Mouse (Mus musculus): ENCODE data around the gene Slc48a1.

Slc48a1 gene

DNA sequence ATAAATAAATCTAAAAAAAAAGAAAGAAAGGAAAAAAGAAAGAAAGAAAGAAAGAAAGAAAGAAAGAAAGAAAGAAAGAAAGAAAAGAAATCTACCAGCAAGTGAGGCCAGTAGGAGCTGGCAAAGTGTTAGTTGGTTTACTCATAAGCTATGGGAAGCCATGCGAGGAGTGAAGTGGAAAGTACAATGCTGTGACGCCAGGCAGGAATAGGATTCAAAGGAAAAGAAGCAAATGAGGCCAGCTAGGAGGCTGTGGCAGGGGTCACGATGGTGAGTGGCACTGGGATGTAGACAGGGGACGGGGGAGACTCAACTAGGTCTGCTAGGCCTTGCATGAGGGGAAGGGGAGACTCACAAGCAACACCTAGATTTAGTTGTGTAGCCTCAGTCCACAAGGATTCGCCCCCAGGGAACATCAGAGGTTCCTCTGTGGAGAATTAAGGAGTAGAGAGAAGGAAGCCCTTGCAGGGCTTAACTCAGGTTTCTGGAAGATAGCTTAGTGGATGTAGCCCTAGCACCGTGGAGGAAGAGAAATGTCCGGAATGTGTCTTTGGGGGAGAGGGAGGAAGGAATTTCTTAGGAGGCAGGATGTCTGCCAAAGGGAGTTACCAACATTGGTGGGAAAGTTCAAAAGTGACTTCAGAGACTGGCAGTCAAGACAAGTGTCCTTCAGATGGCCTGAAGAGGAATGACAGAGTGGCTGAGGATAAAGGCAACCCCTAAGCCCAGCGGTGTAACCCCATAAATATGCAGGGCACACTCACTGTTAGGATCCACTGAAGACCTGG is at the start of gene Slc48a1:
Slc48a1 (plus strand) TSS at position 210 of the 788 bp plus-strand sequence.
- peak; percentile 79 for DNase-seq (ENCODE audit: low read depth, low spot score)

DNA sequence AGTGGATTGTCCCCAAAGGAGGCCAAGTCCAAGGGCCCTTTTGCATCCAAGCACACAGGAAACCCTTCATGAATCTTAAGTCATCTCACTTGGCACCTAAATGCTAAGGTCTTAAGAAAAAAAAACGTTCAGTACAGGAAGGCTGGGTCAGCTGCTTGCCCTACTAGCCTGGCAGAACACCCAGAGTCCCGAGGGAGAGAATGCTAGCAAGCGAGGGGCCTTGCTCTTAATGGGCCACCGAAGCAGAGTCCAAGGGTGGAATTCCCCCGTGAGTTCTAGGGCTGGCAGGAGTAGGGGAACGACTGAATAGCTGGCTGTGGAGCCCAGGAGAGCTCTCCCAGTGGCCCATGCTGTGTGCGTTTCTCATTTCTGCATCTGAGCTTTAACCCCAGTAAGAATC is 49.5 kb upstream of the Slc48a1 start:
- DNase-seq (ENCODE audit: low read depth, low spot score), result no peak

DNA sequence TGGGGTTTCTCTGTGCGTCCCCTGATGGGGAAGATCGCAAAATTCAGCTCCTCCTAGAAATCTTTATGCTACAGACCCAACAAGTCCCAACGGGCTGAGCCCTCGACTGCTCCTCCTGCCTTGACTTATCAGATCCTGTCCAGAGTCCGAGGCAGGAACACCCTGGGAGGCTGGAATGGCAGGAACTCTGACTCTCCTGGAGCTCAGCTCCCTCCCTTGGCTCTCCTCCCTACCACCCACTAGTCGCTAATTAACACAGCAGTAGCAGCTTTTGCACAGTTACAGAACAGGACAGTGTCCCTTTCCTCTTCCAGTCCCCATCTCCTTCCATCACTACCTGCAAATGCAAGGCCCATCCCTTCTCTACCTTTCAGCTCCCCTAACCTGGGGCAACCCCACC is 48.0 kb upstream of the Slc48a1 start:
- DNase-seq (ENCODE audit: low read depth, low spot score), result no peak

DNA sequence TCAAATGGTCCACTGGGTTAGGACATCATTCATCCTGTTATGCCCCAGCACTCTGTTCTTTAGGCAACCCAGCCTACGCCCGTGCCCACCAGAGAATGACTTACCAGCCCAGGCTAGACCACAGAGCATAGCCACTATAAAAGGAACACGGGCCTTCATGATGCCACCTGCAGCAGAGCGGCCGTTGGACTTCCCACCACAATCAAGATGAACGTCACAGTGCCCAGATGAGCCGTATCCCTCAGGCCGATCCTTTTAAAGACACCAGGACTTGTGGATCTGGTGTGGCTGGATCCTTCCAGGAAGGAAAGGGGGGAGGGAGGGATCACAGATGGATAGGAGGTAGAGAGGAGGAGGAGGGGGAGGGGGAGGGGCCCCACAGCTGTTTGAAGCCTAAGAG is 47.2 kb upstream of the Slc48a1 start, which contains the start of gene Endou:
Endou (minus strand) TSS at position 229 of the 400 bp plus-strand sequence.
- DNase-seq (ENCODE audit: low read depth, low spot score), result no peak

DNA sequence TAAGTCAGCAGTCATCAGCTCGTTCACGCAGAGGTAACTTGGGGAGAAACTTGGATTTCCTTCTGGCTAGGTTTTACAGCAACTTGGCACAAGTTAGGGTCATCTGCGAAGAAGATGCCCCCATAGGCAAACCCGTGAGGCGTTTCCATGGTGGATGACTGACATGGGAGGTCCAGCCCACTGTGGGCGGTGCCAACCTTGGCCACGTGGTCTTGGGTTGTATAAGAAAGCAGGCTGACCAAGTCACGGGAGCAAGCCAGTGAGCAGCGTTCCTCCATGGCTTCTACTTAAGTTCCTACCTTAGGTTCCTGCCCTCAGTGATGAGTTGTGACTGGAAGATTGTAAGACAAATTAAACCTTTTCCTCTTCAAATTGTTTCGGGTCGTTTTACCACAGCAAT is 46.3 kb upstream of the Slc48a1 start:
- DNase-seq (ENCODE audit: low read depth, low spot score), result no peak

DNA sequence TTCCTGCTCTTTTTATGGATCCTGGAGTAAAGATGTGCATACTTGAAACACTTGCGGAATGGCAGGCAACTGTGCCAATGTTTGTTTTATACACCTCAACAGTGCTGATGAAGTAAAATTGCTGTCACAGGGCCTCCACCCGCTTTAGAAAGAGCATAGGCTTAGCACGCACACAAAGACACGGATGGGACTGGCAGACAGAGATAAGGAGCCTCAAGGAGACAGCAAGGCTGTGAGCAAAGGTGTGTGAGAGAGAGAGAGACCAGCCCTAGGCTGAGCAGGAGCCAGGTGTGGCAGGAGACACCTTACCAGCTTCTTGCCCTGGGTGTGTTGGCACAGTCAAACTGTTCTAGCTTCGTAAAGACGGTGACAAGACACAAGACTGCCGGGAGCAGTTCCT is 39.4 kb upstream of the Slc48a1 start:
- DNase-seq (ENCODE audit: low read depth, low spot score), result no peak

DNA sequence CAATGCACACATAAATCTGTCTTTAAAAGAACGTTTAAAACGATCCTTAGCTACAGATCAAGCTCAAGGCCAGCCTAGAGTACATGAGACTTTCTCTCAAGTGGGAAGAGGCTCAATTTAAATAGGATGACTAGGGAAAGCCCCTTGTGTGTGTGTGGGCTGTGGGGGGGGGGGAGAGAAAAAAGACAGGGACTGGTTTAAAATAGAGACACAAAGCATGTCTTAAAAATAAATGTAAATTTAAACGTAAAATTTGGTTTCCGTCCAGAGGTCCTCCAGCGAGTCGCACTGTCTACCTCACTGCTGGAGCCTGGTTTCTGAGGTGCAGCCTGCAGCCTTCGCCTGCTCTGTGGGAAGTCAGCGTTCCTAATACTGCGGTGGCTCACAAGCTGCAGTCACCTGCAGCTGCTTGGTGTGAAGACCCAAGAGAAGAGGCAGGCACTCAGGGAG is 38.0 kb upstream of the Slc48a1 start:
- no peak for DNase-seq (ENCODE audit: low read depth, low spot score)

DNA sequence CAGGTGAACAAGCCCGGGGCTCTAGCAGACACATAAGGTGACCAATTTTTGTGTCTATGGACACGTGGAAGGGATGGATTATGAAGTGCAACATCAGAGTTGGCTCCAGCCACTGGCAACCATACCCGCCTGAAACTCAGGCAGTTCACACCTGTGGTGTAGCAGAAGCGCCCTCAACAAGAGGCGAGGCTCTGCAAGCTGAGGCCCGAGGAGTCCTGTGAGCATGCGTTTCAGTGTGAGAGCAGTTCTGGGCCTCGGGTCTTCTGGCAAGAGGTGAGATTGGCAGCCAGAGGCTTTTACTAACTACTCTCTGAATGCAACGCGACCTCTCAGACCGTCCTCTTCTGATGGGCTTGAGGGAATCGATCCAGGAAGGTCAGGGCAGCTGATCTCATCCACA is 36.7 kb upstream of the Slc48a1 start:
- DNase-seq (ENCODE audit: low read depth, low spot score), result no peak

DNA sequence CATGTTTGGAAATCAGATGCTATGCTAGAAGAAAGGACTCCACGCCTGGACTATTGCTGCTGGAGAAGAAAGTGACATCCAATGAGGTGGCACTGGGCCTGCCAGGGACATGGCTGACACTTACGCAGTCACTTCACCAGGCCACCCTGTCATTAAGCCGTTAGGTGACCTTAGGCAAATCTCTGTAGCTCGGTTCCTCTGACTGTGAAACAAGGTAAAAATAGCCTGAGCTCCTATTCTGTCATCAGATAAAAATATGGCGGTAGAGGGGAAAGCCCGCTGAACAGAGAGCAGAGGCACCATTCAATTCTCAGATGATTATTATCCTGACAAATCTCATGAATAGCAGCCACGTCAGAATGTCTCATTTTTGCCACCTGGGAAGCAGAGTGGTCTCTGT is 36.2 kb upstream of the Slc48a1 start:
- DNase-seq (ENCODE audit: low read depth, low spot score), result no peak

DNA sequence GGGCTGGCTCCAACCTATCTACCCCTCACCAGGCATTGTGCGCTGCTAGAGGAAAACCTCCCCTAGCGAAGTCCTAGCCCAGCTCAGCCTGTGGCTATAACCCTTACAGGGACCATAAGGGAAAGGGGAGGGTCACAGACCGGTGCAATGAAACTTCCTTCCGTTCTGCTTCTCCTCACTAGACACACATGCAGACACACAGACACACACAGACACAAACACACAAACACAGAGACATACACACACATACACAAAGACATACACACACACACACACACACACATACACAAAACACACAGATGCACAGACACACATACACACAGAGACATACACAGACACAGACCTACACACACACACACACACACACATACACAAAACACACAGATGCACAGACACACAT is 35.7 kb upstream of the Slc48a1 start:
- no peak for DNase-seq (ENCODE audit: low read depth, low spot score)

DNA sequence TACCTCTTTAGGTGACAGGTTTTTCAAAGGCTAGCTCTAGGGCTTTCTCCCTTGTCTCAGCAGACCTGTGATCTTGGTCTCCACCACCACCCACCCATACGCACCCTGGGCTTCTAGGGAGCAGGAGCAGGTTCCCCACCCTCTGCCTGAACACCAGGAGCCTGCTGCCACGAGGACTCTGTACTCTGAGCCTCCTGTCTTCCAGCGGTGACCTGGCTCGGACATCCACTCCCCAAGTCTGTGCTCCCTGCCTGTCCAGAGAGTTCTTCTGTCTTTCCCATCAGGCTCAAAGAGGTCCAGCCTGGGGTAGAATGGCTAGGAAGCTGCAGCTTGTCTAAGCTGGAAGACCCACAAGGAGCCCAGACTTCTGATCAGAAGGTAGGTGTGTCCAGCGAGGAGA is 35.1 kb upstream of the Slc48a1 start:
- no peak for DNase-seq (ENCODE audit: low read depth, low spot score)

DNA sequence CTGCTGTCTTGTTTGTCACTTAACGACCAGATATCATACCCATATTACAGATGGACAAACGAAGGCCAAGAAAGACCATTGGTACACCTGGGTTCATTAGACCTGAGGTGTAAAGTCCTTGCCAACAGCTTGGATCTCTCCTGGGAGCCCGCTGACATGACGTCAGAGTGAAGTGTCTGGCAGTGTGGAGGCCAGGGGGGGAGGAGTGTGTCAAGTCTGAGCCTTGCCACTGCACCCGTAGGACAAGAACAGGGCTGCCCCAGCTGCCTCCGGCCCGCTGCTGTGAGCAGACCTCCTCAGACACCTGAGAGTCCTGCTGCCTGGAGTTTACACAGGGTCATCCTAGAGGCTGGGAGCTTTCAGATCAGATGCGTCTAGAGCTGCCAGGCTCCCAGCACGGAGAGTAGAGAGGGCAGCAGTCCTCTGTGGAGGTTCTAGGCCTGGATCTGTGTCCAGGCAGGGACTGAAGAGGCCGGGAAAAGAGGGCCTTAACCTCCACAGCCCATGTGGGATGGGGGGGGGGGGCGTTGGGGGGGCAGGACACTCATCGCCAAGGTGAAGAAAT is 34.3 kb upstream of the Slc48a1 start:
- DNase-seq (ENCODE audit: low read depth, low spot score), result no peak

DNA sequence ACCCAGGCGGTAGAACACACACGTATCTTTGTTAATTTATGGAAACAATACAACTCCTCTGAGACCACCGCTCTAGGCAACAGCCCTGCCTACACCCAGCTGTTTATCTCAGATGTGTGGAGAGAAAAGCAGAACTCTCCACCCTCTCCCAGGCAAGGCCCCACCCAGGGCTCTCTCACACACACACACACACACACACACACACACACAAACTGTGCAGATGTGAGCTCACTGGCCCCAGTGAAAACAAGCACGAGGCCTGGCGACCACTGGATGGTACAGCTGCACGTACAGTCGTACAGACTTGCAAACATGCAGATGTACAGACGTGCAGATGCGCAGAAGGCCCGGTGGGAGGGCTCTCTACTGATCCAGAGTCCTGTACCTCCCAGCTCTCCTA is 33.4 kb upstream of the Slc48a1 start:
- DNase-seq (ENCODE audit: low read depth, low spot score), result no peak

DNA sequence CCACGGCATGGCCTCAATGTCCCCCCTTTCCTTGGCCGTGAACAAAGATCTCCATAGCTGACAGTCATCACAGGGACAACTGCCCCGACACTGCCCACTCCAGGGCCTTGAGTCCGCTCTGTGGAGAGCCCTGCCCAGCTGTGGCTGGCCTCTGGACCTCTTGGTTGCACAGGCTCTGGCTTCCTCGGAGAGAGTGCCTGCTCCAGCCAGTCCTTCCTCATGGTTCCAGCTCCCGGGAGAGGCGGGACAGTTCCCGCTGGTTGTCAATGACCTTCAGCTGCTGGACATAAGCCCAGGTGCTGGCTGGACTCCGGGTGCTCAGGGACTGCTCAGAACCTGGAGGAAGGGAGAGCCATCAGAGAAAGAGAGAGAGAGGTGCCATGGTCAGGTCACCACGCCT is 33.0 kb upstream of the Slc48a1 start:
- DNase-seq (ENCODE audit: low read depth, low spot score), result no peak

DNA sequence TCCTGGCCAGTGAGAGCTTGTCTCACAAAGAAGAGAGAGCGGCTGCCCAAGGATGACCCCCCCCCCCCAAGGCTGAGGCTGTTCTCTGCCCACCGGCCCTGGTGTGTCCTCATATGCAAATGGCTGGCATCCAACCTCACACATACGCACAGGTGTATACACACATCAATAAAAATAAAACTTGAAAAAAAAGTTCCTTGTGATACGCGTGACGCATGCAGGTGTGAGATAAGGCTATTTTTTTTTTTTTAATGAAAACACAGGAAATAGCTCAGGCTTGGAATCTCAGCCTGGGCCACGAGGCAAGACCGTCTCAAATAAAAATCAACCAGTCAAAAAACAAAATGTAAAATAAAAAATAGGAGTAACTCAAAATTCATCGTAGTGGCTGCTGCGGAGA is 32.0 kb upstream of the Slc48a1 start:
- DNase-seq (ENCODE audit: low read depth, low spot score), result no peak

DNA sequence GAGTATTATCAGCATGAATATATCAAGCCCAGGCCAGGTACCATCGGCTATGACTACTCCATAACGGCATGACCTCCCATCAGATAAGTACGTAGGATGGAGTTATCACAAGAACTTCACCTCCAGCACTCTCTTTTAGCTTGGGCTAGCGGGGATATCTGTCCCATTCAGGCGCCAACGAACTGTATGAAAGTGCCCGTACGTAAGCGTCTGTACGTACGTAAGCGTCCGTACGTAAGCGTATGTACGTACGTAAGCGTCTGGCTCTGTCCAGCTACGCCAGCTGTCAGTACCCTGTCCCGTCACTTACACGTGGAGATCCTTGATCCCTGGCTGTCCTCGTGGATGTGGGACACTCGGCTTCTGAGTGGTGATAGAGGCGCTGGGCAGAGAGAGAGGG is 31.6 kb upstream of the Slc48a1 start:
- no peak for DNase-seq (ENCODE audit: low read depth, low spot score)

DNA sequence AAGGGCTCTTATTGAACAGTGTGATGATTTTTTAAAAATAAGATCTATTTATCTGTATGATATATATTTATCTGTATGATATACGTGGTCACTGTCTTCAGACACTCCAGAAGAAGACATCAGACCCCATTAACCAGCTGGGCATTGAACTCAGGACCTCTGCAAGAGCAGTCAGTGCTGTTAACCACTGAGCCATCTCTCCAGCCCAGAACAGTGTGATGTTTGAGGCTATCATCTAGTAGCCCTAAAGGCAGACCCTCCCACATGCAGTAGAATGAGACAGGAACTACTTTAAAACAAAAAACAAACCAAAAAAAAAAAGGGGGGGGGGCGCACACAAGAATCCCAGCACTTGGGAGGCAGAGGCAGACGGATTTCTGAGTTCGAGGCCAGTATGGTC is 30.8 kb upstream of the Slc48a1 start:
- no peak for DNase-seq (ENCODE audit: low read depth, low spot score)

DNA sequence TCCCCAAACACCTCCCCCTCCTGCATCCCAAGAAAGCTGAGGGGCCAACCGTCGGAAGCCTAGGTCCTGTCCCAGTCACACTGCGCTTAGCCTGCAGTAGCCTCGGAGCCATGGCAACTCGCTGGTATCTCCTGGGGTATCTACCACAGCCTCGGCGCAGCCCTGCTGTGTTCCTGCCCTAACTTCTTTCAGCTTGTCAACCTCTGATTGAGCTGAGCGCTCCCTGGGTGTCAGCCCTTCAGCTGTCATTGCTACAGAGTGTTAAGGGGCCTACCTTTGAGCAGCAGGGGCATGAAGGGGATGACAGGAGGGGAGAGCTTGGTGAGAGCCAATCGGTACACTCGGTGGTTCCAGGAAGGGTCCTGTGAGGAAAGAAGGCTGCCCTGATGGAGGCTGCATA is 30.0 kb upstream of the Slc48a1 start:
- no peak for DNase-seq (ENCODE audit: low read depth, low spot score)

DNA sequence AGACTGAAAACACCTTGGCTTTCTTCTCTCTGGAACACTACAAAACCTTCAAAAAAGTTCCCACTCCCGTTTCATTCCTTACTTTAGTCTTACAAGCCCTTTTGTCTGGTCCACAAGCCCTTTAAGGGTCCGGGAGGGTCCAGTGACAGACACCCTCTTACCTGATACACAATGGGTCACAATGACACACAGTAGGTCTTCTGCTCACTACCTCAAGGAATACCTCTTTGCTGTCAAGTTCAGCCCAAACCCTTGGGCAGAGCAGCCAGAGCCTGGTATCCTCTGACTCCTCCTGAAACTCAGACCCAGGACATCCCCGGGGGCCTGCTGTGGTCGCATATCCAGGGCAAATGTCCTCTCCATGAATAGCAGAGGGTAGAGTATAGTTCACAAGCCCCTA is 29.4 kb upstream of the Slc48a1 start:
- DNase-seq (ENCODE audit: low read depth, low spot score), result no peak

DNA sequence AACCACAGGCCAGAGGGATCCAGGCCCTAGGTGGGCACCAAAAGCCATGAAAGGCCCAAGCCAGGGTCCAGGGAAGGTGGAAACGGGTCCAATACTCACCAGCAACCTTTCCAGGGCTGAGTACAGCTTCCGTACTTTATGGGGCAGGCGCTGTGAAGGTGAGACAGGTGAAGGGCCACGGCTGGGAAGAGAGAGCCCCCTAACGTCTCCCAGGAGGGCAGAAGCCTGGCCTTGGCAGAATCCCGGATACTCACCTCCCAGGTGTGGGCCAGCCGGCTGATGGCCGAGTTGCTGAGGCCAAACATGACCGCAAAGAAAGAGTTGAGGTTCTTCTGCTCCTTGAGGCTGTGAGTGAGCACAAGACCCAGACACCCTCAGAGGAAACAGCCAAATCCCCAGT is 28.9 kb upstream of the Slc48a1 start:
- no peak for DNase-seq (ENCODE audit: low read depth, low spot score)

DNA sequence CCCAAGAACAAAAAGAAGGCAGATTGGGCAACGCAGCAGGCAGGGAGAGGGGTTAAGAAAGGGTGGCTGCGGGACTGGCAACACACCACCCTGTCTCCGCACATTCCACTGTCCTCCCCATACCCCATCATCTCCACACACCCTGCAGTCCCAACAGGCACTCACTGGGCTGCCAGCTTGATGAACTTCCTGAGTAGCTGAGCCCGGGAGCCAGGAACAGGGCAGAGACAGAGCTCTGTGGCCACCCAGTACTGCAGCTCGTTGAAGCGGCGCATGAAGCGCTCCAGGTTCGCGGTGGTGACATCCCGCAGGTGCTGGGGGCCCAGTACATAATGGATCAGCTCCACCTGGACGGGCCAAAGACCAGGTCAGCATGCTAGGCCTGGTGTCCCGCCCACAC is 28.5 kb upstream of the Slc48a1 start:
- no peak for DNase-seq (ENCODE audit: low read depth, low spot score)

DNA sequence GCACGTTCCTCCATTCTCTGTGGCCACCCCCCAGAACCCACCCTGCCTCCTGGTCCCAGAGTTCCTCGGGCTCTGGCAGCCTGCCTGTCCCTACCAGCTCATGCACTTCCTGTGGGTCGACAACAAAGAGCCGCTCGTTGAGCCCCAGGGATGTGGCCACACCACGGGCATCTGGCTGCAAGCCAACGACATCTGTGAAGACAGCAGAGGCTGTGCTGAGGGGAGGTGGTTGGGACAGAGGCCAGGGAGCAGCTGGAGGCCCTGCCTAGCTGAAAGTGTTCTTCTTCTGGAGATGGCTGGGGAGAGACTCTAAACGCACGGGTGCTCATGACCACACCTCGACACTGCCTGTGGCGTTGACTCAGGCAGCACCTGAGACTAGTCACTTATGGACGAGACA is 27.6 kb upstream of the Slc48a1 start:
- DNase-seq (ENCODE audit: low read depth, low spot score), result peak; percentile 97

DNA sequence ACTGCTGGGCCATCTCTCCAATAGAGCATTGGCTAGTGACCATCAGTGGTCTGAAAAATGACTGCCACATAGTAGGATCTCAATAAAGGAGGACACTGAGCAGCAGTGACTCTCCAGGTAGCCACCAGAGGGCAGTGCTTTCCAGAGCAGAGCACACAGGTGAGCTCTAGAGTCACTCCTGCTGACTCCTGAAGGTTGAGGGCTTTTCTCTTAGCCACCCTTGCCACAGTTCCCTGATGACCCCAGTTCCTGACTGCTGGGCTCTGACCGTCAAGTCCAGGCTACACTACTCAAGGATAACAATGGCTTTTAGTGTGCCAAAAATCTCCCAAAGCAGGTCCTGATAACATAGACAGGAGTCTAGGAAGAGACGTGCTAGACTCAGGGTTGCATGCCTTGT is 26.6 kb upstream of the Slc48a1 start:
- DNase-seq (ENCODE audit: low read depth, low spot score), result no peak

DNA sequence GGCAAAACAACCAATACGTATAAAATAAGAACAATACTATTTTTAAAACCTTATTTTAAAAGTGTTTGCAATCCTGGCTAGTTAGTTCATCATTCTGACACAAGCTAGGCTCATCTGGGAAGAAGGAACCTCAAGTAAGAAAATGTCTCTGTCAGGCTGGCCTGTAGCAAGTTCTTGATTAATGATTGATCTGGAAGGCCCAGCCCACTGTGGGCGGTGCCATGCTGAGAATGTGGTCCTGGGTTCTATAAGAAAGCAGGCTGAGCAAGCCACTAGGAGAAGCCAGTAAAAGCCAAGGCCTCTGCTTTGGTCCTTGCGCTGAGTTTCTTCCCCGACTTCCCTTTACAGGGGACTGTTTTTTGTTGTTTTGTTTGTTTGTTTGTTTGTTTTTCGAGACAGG is 25.8 kb upstream of the Slc48a1 start:
- no peak for DNase-seq (ENCODE audit: low read depth, low spot score)
